ENCODE assay signal across 26 mouse cellular contexts in genomic region chr10:90222793-90223495, GRCm38 (mm10).
DNase-seq lines count a peak whose midpoint lies in the region; ATAC-seq and TF ChIP-seq lines count a peak whose summit lies in the region.
"Had no signal": no experiment of that assay in that cellular context is flagged by ENCODE, and none has a peak within 500 bp of the region (broad histone marks: within the 10 kb centered on the region; RNA-seq: fewer than 3 reads in every experiment).

No protein-coding gene starts in this region.

- no peak overlapping the region for H3K9ac ChIP-seq in lung, postnatal 0 days (replicated peaks; ENCODE audit: low read depth)
- H3K9ac ChIP-seq: embryonic facial prominence, embryonic 13.5 days; intestine, embryonic 15.5 days; limb, embryonic 12.5 days; liver, postnatal 0 days; neural tube, embryonic 15.5 days had no signal

- no peaks in the 10 kb centered on the region for H3K9me3 ChIP-seq in lung, postnatal 0 days (ENCODE audit: low read length)
- H3K9me3 ChIP-seq: embryonic facial prominence, embryonic 13.5 days; hindbrain, embryonic 10.5 days; intestine, embryonic 15.5 days; limb, embryonic 12.5 days; midbrain, embryonic 10.5 days; neural tube, embryonic 15.5 days had no signal

- no peak for DNase-seq in cerebellum, postnatal 4 days (ENCODE audit: low spot score in 2 of 2)
- DNase-seq in brain, adult 2 months (ENCODE audit: low read depth, low spot score), result peak; percentile 90
- DNase-seq in cerebellum, adult 2 months, result peak; percentile 63 to 84
- peak; percentile 62 to 71 for DNase-seq in cerebellum, postnatal 25 days
- no peak for DNase-seq in embryo, embryonic 10 days (ENCODE audit: low spot score)
- no peak for DNase-seq in embryo, embryonic 9.5 days (ENCODE audit: extremely low spot score)
- DNase-seq in lung, postnatal 0 days (ENCODE audit: low spot score), result no peak
- DNase-seq: adrenal gland, postnatal 10 days; gastrocnemius, adult 2 months; kidney, postnatal 14 days; liver, postnatal 0 days; lung, postnatal 10 days; right cerebral cortex, adult 18-20 months; right cerebral cortex, postnatal 4 days; thymus, postnatal 25 days had no signal

- H3K4me3 ChIP-seq in cerebellum, adult 2 months (replicated peaks; ENCODE audit: insufficient read depth, low read depth, low read length), result no peak overlapping the region
- no peak overlapping the region for H3K4me3 ChIP-seq in lung, postnatal 0 days (ENCODE audit: low read depth, low read length)
- H3K4me3 ChIP-seq: embryonic facial prominence, embryonic 13.5 days; erythroblast, embryonic 14.5 days; gastrocnemius, adult 2 months; hindbrain, embryonic 10.5 days; intestine, embryonic 15.5 days; limb, embryonic 12.5 days; midbrain, embryonic 10.5 days; neural tube, embryonic 15.5 days had no signal

- no peaks in the 10 kb centered on the region for H3K36me3 ChIP-seq in lung, postnatal 0 days (ENCODE audit: insufficient read depth, low read length)
- H3K36me3 ChIP-seq: embryonic facial prominence, embryonic 13.5 days; hindbrain, embryonic 10.5 days; intestine, embryonic 15.5 days; limb, embryonic 12.5 days; midbrain, embryonic 10.5 days; neural tube, embryonic 15.5 days had no signal

- no peaks in the 10 kb centered on the region for H3K27me3 ChIP-seq in cerebellum, adult 2 months (ENCODE audit: control insufficient read depth, insufficient read depth, low read length)
- no peaks in the 10 kb centered on the region for H3K27me3 ChIP-seq in lung, postnatal 0 days (replicated peaks; ENCODE audit: insufficient read depth, low read length)
- H3K27me3 ChIP-seq: embryonic facial prominence, embryonic 13.5 days; intestine, embryonic 15.5 days; limb, embryonic 12.5 days; neural tube, embryonic 15.5 days had no signal

- TF ChIP-seq POLR2A in cerebellum, adult 2 months (IDR thresholded peaks at IDR 0.05; ENCODE audit: borderline replicate concordance, insufficient read depth, low read length), result no peak

- H3K27ac ChIP-seq in cerebellum, adult 2 months (ENCODE audit: insufficient read depth, low read length), result peak overlapping the region; percentile 87
- no peak overlapping the region for H3K27ac ChIP-seq in lung, postnatal 0 days (ENCODE audit: low read length)
- H3K27ac ChIP-seq: embryonic facial prominence, embryonic 13.5 days; gastrocnemius, adult 2 months; hindbrain, embryonic 10.5 days; intestine, embryonic 15.5 days; limb, embryonic 12.5 days; midbrain, embryonic 10.5 days; neural tube, embryonic 15.5 days had no signal

- no peak for TF ChIP-seq EP300 in lung, postnatal 0 days (IDR thresholded peaks at IDR 0.05)

- TF ChIP-seq CTCF in cerebellum, adult 2 months (IDR thresholded peaks at IDR 0.05; ENCODE audit: borderline replicate concordance, insufficient read depth, low read depth, low read length), result no peak
- TF ChIP-seq CTCF in lung, postnatal 0 days (IDR thresholded peaks at IDR 0.05), result no peak

- WGBS in cerebellum, adult 2 months, result 11% methylated on average over 3 of the region's 3 CpGs
- WGBS in lung, postnatal 0 days, result 63% methylated on average over 3 of the region's 3 CpGs

- peaks cover 5% of the 10 kb centered on the region; the same call in 1 of the 2 replicates for H3K4me1 ChIP-seq in cerebellum, adult 2 months (ENCODE audit: control insufficient read depth, insufficient read depth, low read length)
- no peaks in the 10 kb centered on the region for H3K4me1 ChIP-seq in lung, postnatal 0 days (ENCODE audit: insufficient read depth, low read depth, low read length)
- H3K4me1 ChIP-seq: embryonic facial prominence, embryonic 13.5 days; hindbrain, embryonic 10.5 days; intestine, embryonic 15.5 days; limb, embryonic 12.5 days; midbrain, embryonic 10.5 days; neural tube, embryonic 15.5 days had no signal

- H3K4me2 ChIP-seq in lung, postnatal 0 days (replicated peaks; ENCODE audit: low read depth, low read length), result no peak overlapping the region
- H3K4me2 ChIP-seq: embryonic facial prominence, embryonic 13.5 days; intestine, embryonic 15.5 days; limb, embryonic 12.5 days; liver, embryonic 11.5 days; neural tube, embryonic 15.5 days had no signal

- ATAC-seq in cerebellum, adult (ENCODE audit: insufficient number of reproducible peaks, low FRiP score, low TSS enrichment), result peak; percentile 92
- ATAC-seq in lung, postnatal 0 days, result no peak
- ATAC-seq: activated CD4-positive, CD25-positive, alpha-beta regulatory T cell, adult 4 months; hindbrain, embryonic 16.5 days; intestine, embryonic 15.5 days; liver, postnatal 0 days had no signal

Comparison
In these comparisons a context has a peak if more than half of its experiments do, and no peak if none do; other contexts are left out.
1. DNase-seq: peak in brain, adult 2 months (single experiment), cerebellum, adult 2 months (2 of 2) and cerebellum, postnatal 25 days (2 of 2); none in cerebellum, postnatal 4 days (0 of 2), embryo, embryonic 10 days (single experiment), embryo, embryonic 9.5 days (single experiment) and lung, postnatal 0 days (single experiment).